Mouse (Mus musculus): ENCODE measurements around the gene Asphd2. TPM values are rescaled to one million over a fixed set of nuclear protein-coding genes. Genes with fewer than 3 reads are reported as not detected.
A peak's percentile ranks its signal among the peaks of the same experiment; 100 is the strongest.

The Asphd2 gene
- polyA plus RNA-seq, 1 experiment = not detected

- Histone ChIP-seq H3K4me3 (replicated peaks) (no peak overlapping the region), H3K4me1 (ENCODE audit: control insufficient read depth) (peaks cover 22% of the 10 kb centered on the region), H3K27me3 (ENCODE audit: control insufficient read depth) (no peaks in the 10 kb centered on the region), H3K36me3 (ENCODE audit: control insufficient read depth) (peaks cover 68% of the 10 kb centered on the region), H3K9me3 (ENCODE audit: control insufficient read depth, low read length) (no peaks in the 10 kb centered on the region)
- TF ChIP-seq TAL1 (IDR thresholded peaks at IDR 0.05; ENCODE audit: low read length) (0 out of 3 replicates have a peak, but pooled peaks have one; percentile 5), GATA1 (IDR thresholded peaks at IDR 0.05; ENCODE audit: low read length) (no peak)
Observed at GRCm38 (mm10) chr5:112349169-112349568, 45.5 kb downstream of the Asphd2 start.

GRCm38 (mm10) chr5:112346211-112346965 lies 48.3 kb downstream of the Asphd2 start:
- peaks cover 46% of the 10 kb centered on the region for H3K4me1 ChIP-seq (ENCODE audit: control insufficient read depth)
- H3K36me3 ChIP-seq (ENCODE audit: control insufficient read depth) = peaks cover 49% of the 10 kb centered on the region
- TF ChIP-seq GATA1 (IDR thresholded peaks at IDR 0.05; ENCODE audit: low read length) (no peak), TAL1 (IDR thresholded peaks at IDR 0.05; ENCODE audit: low read length) (no peak)

DNA sequence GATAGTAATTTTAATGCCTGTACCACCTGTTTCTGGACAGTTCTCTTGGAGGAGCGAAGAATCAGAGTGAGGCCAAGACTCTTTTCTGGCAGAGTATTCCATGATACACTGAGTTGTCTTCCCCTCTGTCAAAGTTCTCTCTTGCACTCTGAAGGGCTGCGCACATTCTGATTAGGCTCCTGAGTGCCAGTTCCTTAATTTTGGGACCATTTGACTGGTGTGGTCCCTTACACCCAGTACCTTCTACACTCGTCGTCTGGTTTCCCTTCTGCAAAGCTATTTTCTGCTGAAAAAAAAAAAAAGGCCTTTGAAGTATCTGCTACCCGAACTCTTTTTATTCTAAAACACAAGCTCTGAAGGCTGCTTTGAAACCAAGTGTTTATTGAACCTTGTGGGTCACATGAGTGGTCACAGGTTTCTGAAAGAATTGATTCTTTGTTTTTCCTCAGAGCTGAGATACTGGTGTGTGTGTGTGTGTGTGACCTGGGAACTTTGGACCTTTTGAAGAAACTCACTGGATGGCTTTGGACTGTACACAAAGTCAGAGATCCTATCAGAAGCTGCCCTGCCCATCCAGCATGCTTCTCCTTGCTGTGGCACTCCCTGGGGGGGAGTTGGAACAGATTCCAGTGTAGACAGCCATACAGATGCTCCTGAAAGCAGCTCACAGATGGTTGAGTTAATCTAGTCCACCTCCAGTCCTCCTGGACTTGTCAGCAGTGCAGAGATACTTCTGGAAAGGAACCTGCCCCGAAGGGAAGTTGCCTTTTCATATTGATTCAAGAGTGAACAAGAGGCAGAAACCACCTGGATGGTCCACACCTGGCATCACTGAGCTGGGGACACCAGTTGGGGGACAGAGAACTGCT lies 50.3 kb downstream of the Asphd2 start:
- peaks cover 45% of the 10 kb centered on the region for H3K36me3 ChIP-seq (ENCODE audit: control insufficient read depth)

More at GRCm38 (mm10) chr5:112346211-112346965, 48.3 kb downstream of the Asphd2 start:
- H3K9me3 ChIP-seq (ENCODE audit: control insufficient read depth, low read length) = no peaks in the 10 kb centered on the region
- no peaks in the 10 kb centered on the region for H3K27me3 ChIP-seq (ENCODE audit: control insufficient read depth)
- no peak overlapping the region for H3K4me3 ChIP-seq (replicated peaks)

GRCm38 (mm10) chr5:112343205-112343595 lies 51.5 kb downstream of the Asphd2 start:
- peaks cover 52% of the 10 kb centered on the region for H3K4me1 ChIP-seq (ENCODE audit: control insufficient read depth)

More for the DNA sequence above, 50.3 kb downstream of the Asphd2 start:
- TF ChIP-seq TAL1 (IDR thresholded peaks at IDR 0.05; ENCODE audit: low read length) (no peak), GATA1 (IDR thresholded peaks at IDR 0.05; ENCODE audit: low read length) (no peak)
- H3K27me3 ChIP-seq (ENCODE audit: control insufficient read depth) = no peaks in the 10 kb centered on the region
- H3K9me3 ChIP-seq (ENCODE audit: control insufficient read depth, low read length) = no peaks in the 10 kb centered on the region
- no peak overlapping the region for H3K4me3 ChIP-seq (replicated peaks)
- H3K4me1 ChIP-seq (ENCODE audit: control insufficient read depth) = peaks cover 52% of the 10 kb centered on the region

DNA sequence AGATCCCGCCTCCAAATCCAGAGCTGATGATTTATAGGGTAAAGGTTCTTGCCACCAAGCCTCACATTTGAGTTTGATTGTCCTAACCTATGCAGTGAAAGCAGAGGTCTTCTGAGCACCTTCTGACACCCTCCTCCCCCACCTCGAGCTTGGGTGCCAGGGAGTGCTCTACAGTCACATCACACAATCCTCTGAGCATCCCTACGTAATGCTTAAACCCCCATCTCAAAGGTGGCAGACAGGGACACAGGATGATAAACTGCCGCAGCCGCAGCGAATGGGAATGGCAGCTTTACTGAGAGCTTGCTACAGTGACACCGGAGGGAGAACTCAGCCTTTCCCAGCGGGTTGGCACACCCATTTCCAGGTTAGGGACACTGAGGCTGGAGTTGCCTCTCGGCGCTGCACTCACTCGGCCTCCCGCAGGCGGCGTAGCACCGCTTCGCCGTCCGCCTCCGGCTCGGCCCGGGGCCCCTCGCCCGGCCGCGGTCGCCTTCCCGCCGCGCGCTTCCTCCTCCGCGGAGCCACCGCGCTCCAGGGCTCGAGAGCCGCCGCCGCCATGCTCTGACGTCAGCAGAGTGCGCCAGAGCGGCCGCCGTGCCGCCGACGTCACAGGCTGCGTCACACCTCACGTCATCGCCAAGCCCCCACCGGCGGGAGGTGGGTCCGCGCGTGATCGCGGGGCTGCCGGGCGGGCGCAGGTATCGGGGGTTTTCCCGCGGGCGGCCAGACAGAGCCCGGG lies 52.0 kb downstream of the Asphd2 start, which contains the start of the genes Srrd and Hps4:
TSS of gene Srrd (minus strand) at position 578 of the 742 bp plus-strand sequence.
TSS of gene Hps4 (plus strand) at position 621 of the 742 bp plus-strand sequence.
- H3K9me3 ChIP-seq (ENCODE audit: control insufficient read depth, low read length) = no peaks in the 10 kb centered on the region
- H3K4me1 ChIP-seq (ENCODE audit: control insufficient read depth) = peaks cover 52% of the 10 kb centered on the region
- H3K4me3 ChIP-seq (replicated peaks) = peak within 1 kb of the TSS; percentile 73
- no peaks in the 10 kb centered on the region for H3K27me3 ChIP-seq (ENCODE audit: control insufficient read depth)
- TF ChIP-seq GATA1 (IDR thresholded peaks at IDR 0.05; ENCODE audit: low read length) (no peak), TAL1 (IDR thresholded peaks at IDR 0.05; ENCODE audit: low read length) (no peak)
- H3K36me3 ChIP-seq (ENCODE audit: control insufficient read depth) = peaks cover 48% of the 10 kb centered on the region

More at GRCm38 (mm10) chr5:112343205-112343595, 51.5 kb downstream of the Asphd2 start:
- TF ChIP-seq GATA1 (IDR thresholded peaks at IDR 0.05; ENCODE audit: low read length) = no peak
- TF ChIP-seq TAL1 (IDR thresholded peaks at IDR 0.05; ENCODE audit: low read length) = no peak
- Histone ChIP-seq H3K36me3 (ENCODE audit: control insufficient read depth) (peaks cover 47% of the 10 kb centered on the region), H3K4me3 (replicated peaks) (peak overlapping the region; percentile 73), H3K27me3 (ENCODE audit: control insufficient read depth) (no peaks in the 10 kb centered on the region), H3K9me3 (ENCODE audit: control insufficient read depth, low read length) (no peaks in the 10 kb centered on the region)

- H3K27me3 ChIP-seq (ENCODE audit: control insufficient read depth) = no peaks in the 10 kb centered on the region
- TF ChIP-seq GATA1 (IDR thresholded peaks at IDR 0.05; ENCODE audit: low read length) (no peak), TAL1 (IDR thresholded peaks at IDR 0.05; ENCODE audit: low read length) (no peak)
- H3K9me3 ChIP-seq (ENCODE audit: control insufficient read depth, low read length) = no peaks in the 10 kb centered on the region
- H3K4me3 ChIP-seq (replicated peaks) = no peak overlapping the region
- peaks cover 65% of the 10 kb centered on the region for H3K36me3 ChIP-seq (ENCODE audit: control insufficient read depth)
- H3K4me1 ChIP-seq (ENCODE audit: control insufficient read depth) = peaks cover 30% of the 10 kb centered on the region
Observed at GRCm38 (mm10) chr5:112339215-112339614, 55.5 kb downstream of the Asphd2 start.

GRCm38 (mm10) chr5:112337004-112337403 lies 57.7 kb downstream of the Asphd2 start:
- TF ChIP-seq TAL1 (IDR thresholded peaks at IDR 0.05; ENCODE audit: low read length) (no peak), GATA1 (IDR thresholded peaks at IDR 0.05; ENCODE audit: low read length) (no peak)
- H3K27me3 ChIP-seq (ENCODE audit: control insufficient read depth) = no peaks in the 10 kb centered on the region
- H3K4me1 ChIP-seq (ENCODE audit: control insufficient read depth) = peaks cover 12% of the 10 kb centered on the region
- no peaks in the 10 kb centered on the region for H3K9me3 ChIP-seq (ENCODE audit: control insufficient read depth, low read length)
- H3K36me3 ChIP-seq (ENCODE audit: control insufficient read depth) = peaks cover 87% of the 10 kb centered on the region
- H3K4me3 ChIP-seq (replicated peaks) = no peak overlapping the region

- H3K36me3 ChIP-seq (ENCODE audit: control insufficient read depth) = peaks cover 96% of the 10 kb centered on the region
- H3K4me1 ChIP-seq (ENCODE audit: control insufficient read depth) = no peaks in the 10 kb centered on the region
- no peak for TF ChIP-seq GATA1 (IDR thresholded peaks at IDR 0.05; ENCODE audit: low read length)
- no peak for TF ChIP-seq TAL1 (IDR thresholded peaks at IDR 0.05; ENCODE audit: low read length)
- no peaks in the 10 kb centered on the region for H3K9me3 ChIP-seq (ENCODE audit: control insufficient read depth, low read length)
- H3K27me3 ChIP-seq (ENCODE audit: control insufficient read depth) = no peaks in the 10 kb centered on the region
- H3K4me3 ChIP-seq (replicated peaks) = no peak overlapping the region
Observed at GRCm38 (mm10) chr5:112335473-112335872, 59.2 kb downstream of the Asphd2 start.

Other genes starting within 250 kb of the Asphd2 start
- gene Cryba4, start 142.3 kb downstream of the Asphd2 start, polyA plus RNA-seq (2012) = not detected in 2 replicates
- not detected in 2 replicates for gene Crybb1, start 139.1 kb downstream of the Asphd2 start, polyA plus RNA-seq (2012)
- 1.5 and 1.9 TPM in 2 replicates for gene Tpst2, start 118.2 kb downstream of the Asphd2 start, polyA plus RNA-seq (2012)
- gene Tfip11, start 68.5 kb downstream of the Asphd2 start, polyA plus RNA-seq (2012) = 4.3 and 5.1 TPM in 2 replicates
- gene Srrd, start 51.8 kb downstream of the Asphd2 start, polyA plus RNA-seq (2012) = 1.0 and 1.9 TPM in 2 replicates
- gene Hps4, start 51.8 kb downstream of the Asphd2 start, polyA plus RNA-seq (2012) = 1.3 and 1.4 TPM in 2 replicates
- gene Gm6583, start 38.8 kb downstream of the Asphd2 start, polyA plus RNA-seq (2012) = 0.01 TPM in 1 of 2 replicates, not detected in the other
- gene Gm6588, start 54.6 kb upstream of the Asphd2 start, polyA plus RNA-seq (2012) = not detected in 2 replicates
- not detected in 2 replicates for gene Sez6l, start 182.3 kb upstream of the Asphd2 start, polyA plus RNA-seq (2012)

Data from erythroblast, embryonic 14.5 days (primary cell).